In genomic region chr2:93029267-93030060, GRCm38 (mm10) we compare ENCODE assay signal across 9 mouse cellular contexts. TPM values are rescaled to one million over a fixed set of nuclear protein-coding genes. Genes with fewer than 3 reads are reported as not detected.
DNase-seq lines count a peak whose midpoint lies in the region; ATAC-seq and TF ChIP-seq lines count a peak whose summit lies in the region.
"Had no signal": no experiment of that assay in that cellular context is flagged by ENCODE, and none has a peak within 500 bp of the region (broad histone marks: within the 10 kb centered on the region; RNA-seq: fewer than 3 reads in every experiment).

No protein-coding gene starts in this region.

- no peaks in the 10 kb centered on the region for H3K36me3 ChIP-seq in liver, embryonic 12.5 days
- H3K36me3 ChIP-seq in liver, embryonic 13.5 days = no peaks in the 10 kb centered on the region
- H3K36me3 ChIP-seq in thymus, adult 2 months (ENCODE audit: control insufficient read depth, insufficient read depth, low read length) = no peaks in the 10 kb centered on the region

- no peak for TF ChIP-seq CTCF in thymus, adult 2 months (IDR thresholded peaks at IDR 0.05; ENCODE audit: borderline replicate concordance, control insufficient read depth, extremely low read depth, insufficient read depth, low read length, poor library complexity)

- peaks cover 27% of the 10 kb centered on the region for H3K4me1 ChIP-seq in liver, embryonic 12.5 days
- H3K4me1 ChIP-seq in liver, embryonic 13.5 days (replicated peaks) = peaks cover 37% of the 10 kb centered on the region
- peaks cover 26% of the 10 kb centered on the region for H3K4me1 ChIP-seq in thymus, adult 2 months (replicated peaks; ENCODE audit: control insufficient read depth, insufficient read depth, low read length)

- intact Hi-C loops in heart, postnatal 14 days (cut with DNase I) = loop anchor here (5.0 kb wide), 1 partner anchor 42 kb away; no protein-coding TSS in a partner anchor
- intact Hi-C loops in gastrocnemius, postnatal 14 days (cut with DNase I; ENCODE audit: low total_unique reads) = no loop called here

- no peak overlapping the region for H3K27ac ChIP-seq in liver, embryonic 12.5 days
- H3K27ac ChIP-seq in liver, embryonic 13.5 days = no peak overlapping the region
- peak overlapping the region; percentile 32; the same call in 1 of the 2 replicates for H3K27ac ChIP-seq in thymus, adult 2 months (ENCODE audit: control insufficient read depth, insufficient read depth, low read length)
- H3K27ac ChIP-seq: limb, embryonic 12.5 days had no signal

- no peak overlapping the region for H3K9ac ChIP-seq in liver, embryonic 12.5 days
- no peak overlapping the region for H3K9ac ChIP-seq in liver, embryonic 13.5 days
- H3K9ac ChIP-seq: limb, embryonic 12.5 days had no signal

- no peak for TF ChIP-seq POLR2A in thymus, adult 2 months (IDR thresholded peaks at IDR 0.05; ENCODE audit: control insufficient read depth, extremely low read depth, insufficient read depth, low read length, poor library complexity)

- 32% methylated on average over 14 of the region's 14 CpGs for WGBS in liver, embryonic 12.5 days (ENCODE audit: insufficient replicate concordance)
- whole genome bisulfite sequencing in liver, embryonic 13.5 days (ENCODE audit: insufficient replicate concordance) = 39% methylated on average over 14 of the region's 14 CpGs
- WGBS in thymus, adult 2 months = 15% methylated on average over 14 of the region's 14 CpGs

- DNase-seq in liver = no peak
- peak; percentile 79 for DNase-seq in cerebellum, adult 9-11 months
- peak; percentile 59 to 68 for DNase-seq in heart, postnatal 14 days
- DNase-seq in liver, embryonic 13.5 days = no peak
- DNase-seq in thymus, adult 2 months = peak; percentile 59
- no peak for DNase-seq in gastrocnemius, postnatal 14 days
- no peak for DNase-seq in layer of hippocampus, adult 9-11 months

- ATAC-seq in liver, embryonic 12.5 days = no peak
- peak; percentile 30; the same call in 1 of the 2 replicates for ATAC-seq in liver, embryonic 13.5 days (ENCODE audit: low read depth)

- no peak overlapping the region for H3K4me3 ChIP-seq in liver, embryonic 12.5 days
- no peak overlapping the region for H3K4me3 ChIP-seq in liver, embryonic 13.5 days (replicated peaks)
- H3K4me3 ChIP-seq in thymus, adult 2 months (ENCODE audit: control insufficient read depth, insufficient read depth, low read length) = peak overlapping the region; percentile 21
- H3K4me3 ChIP-seq: limb, embryonic 12.5 days had no signal

- no peaks in the 10 kb centered on the region for H3K9me3 ChIP-seq in liver, embryonic 12.5 days (replicated peaks)
- no peaks in the 10 kb centered on the region for H3K9me3 ChIP-seq in liver, embryonic 13.5 days (replicated peaks)
- H3K9me3 ChIP-seq: limb, embryonic 12.5 days had no signal

- no peaks in the 10 kb centered on the region for H3K27me3 ChIP-seq in liver, embryonic 12.5 days (replicated peaks)
- no peaks in the 10 kb centered on the region for H3K27me3 ChIP-seq in liver, embryonic 13.5 days
- H3K27me3 ChIP-seq in thymus, adult 2 months (ENCODE audit: control insufficient read depth, insufficient read depth, low read length) = no peaks in the 10 kb centered on the region
- H3K27me3 ChIP-seq: limb, embryonic 12.5 days had no signal

- H3K4me2 ChIP-seq in liver, embryonic 12.5 days = peak overlapping the region; percentile 21
- peak overlapping the region; percentile 17; the same call in 1 of the 2 replicates for H3K4me2 ChIP-seq in liver, embryonic 13.5 days
- H3K4me2 ChIP-seq: limb, embryonic 12.5 days had no signal

RNA-seq across cellular contexts. Expression of gene Prdm11, which starts 16.5 kb away (rescaled TPM):
- 8.0 and 9.2 TPM in 2 replicates for polyA plus RNA-seq in liver, embryonic 12.5 days (2016; fragmentation: Nextera tagmentation; extraction: Ambion mirVana)
- total RNA-seq in heart, postnatal 14 days (2021) = 10 to 100 TPM; 19.4 to 20.5 TPM
- polyA plus RNA-seq in liver, embryonic 13.5 days (2015; fragmentation: Nextera tagmentation; extraction: Ambion mirVana) = 3.7 and 4.2 TPM in 2 replicates
- 17.1 and 17.9 TPM in 2 replicates for polyA plus RNA-seq in thymus, adult 2 months (2012; rRNA removed)
- 1 to 10 TPM; 1.6 to 1.9 TPM for total RNA-seq in gastrocnemius, postnatal 14 days (2021)

Comparison
In these comparisons a context has a peak if more than half of its experiments do, and no peak if none do; other contexts are left out.
1. DNase-seq: peak in cerebellum, adult 9-11 months (single experiment), heart, postnatal 14 days (2 of 2) and thymus, adult 2 months (single experiment); none in liver (single experiment), liver, embryonic 13.5 days (single experiment), gastrocnemius, postnatal 14 days (single experiment) and layer of hippocampus, adult 9-11 months (single experiment).